Mouse (Mus musculus) myocyte (in vitro differentiated cells): Measurements from ENCODE around the gene Gm2016. TPM values are rescaled to one million over a fixed set of nuclear protein-coding genes. Genes with fewer than 3 reads are reported as not detected.
"Not testable (repeated sequence)": the region's sequence is repeated elsewhere in the genome, so short reads cannot be mapped to it uniquely, and the experiment has no call there.

ENCODE experiments used
- H3K27me3 ChIP-seq: one replicate; pipeline ENCODE4 v1.6.1; 2011; ENCODE audit not compliant: control insufficient read depth, insufficient read depth, insufficient read length
- H3K36me3 ChIP-seq: one replicate; pipeline ENCODE4 v1.6.1; 2011; ENCODE audit not compliant: control insufficient read depth, insufficient read depth
- H3K4me2 ChIP-seq: one replicate; pipeline ENCODE4 v1.6.1; 2011; ENCODE audit warnings: low read depth, control low read depth
- H3K4me3 ChIP-seq: one replicate; pipeline ENCODE4 v1.5.1; 2011; ENCODE audit warnings: mild to moderate bottlenecking, control low read depth, moderate library complexity
- H3K79me2 ChIP-seq: one replicate; pipeline ENCODE4 v1.6.1; 2011; ENCODE audit not compliant: control insufficient read depth, insufficient read depth
- H3ac ChIP-seq: one replicate; pipeline ENCODE4 v1.6.1; 2011; ENCODE audit not compliant: control insufficient read depth, insufficient read length
- polyA plus RNA-seq: library from polyadenylated mRNA; unstranded; fragments of >200 nt; fragmentation: generic; extraction: Trizol; gene quantifications from one replicate; pipeline ENCODE4 v1.2.1, GENCODE M21; 2012; ENCODE audit warnings: missing spikeins

The Gm2016 gene
- 0.23 TPM for polyA plus RNA-seq

- H3K27me3 ChIP-seq, H3ac ChIP-seq, H3K79me2 ChIP-seq, H3K36me3 ChIP-seq, H3K4me2 ChIP-seq, H3K4me3 ChIP-seq: not testable (repeated sequence)
Observed at GRCm38 (mm10) chr12:87873772-87874171, at the start of gene Gm2016. Gene Gm2016 (plus strand): TSS chr12:87874072.

GRCm38 (mm10) chr12:87842239-87842638 lies 31.6 kb upstream of the Gm2016 start, which contains the start of gene Gm2001:
Gene Gm2001 (minus strand): TSS chr12:87842339.
- H3K27me3 ChIP-seq, H3K36me3 ChIP-seq, H3K79me2 ChIP-seq, H3K4me2 ChIP-seq, H3K4me3 ChIP-seq, H3ac ChIP-seq: not testable (repeated sequence)

- not testable (repeated sequence) for H3K4me2 ChIP-seq, H3ac ChIP-seq, H3K79me2 ChIP-seq, H3K36me3 ChIP-seq, H3K4me3 ChIP-seq, H3K27me3 ChIP-seq
Observed at GRCm38 (mm10) chr12:87850657-87851056, 23.2 kb upstream of the Gm2016 start.

GRCm38 (mm10) chr12:87856067-87856466 lies 17.8 kb upstream of the Gm2016 start:
- not testable (repeated sequence) for H3ac ChIP-seq, H3K4me2 ChIP-seq

GRCm38 (mm10) chr12:87861740-87862692 lies 11.9 kb upstream of the Gm2016 start:
- H3K79me2 ChIP-seq, H3K4me2 ChIP-seq, H3ac ChIP-seq, H3K27me3 ChIP-seq, H3K36me3 ChIP-seq, H3K4me3 ChIP-seq: not testable (repeated sequence)

More at GRCm38 (mm10) chr12:87856067-87856466, 17.8 kb upstream of the Gm2016 start:
- not testable (repeated sequence) for H3K4me3 ChIP-seq, H3K79me2 ChIP-seq, H3K27me3 ChIP-seq, H3K36me3 ChIP-seq

GRCm38 (mm10) chr12:87863638-87864037 lies 10.2 kb upstream of the Gm2016 start:
- not testable (repeated sequence) for H3K79me2 ChIP-seq, H3K27me3 ChIP-seq, H3ac ChIP-seq, H3K36me3 ChIP-seq, H3K4me3 ChIP-seq, H3K4me2 ChIP-seq

- not testable (repeated sequence) for H3K36me3 ChIP-seq
Observed at GRCm38 (mm10) chr12:87864048-87864447, 9.8 kb upstream of the Gm2016 start.

GRCm38 (mm10) chr12:87895070-87895469 lies 21.2 kb downstream of the Gm2016 start, which contains the start of gene Gm2022:
Gene Gm2022 (plus strand): TSS chr12:87895370.
- not testable (repeated sequence) for H3K36me3 ChIP-seq, H3K79me2 ChIP-seq, H3K27me3 ChIP-seq, H3K4me3 ChIP-seq, H3K4me2 ChIP-seq, H3ac ChIP-seq

More at GRCm38 (mm10) chr12:87864048-87864447, 9.8 kb upstream of the Gm2016 start:
- not testable (repeated sequence) for H3K27me3 ChIP-seq, H3K4me2 ChIP-seq, H3K4me3 ChIP-seq, H3ac ChIP-seq, H3K79me2 ChIP-seq

GRCm38 (mm10) chr12:87919721-87920120 lies 45.8 kb downstream of the Gm2016 start, which contains the start of gene Gm2035:
Gene Gm2035 (minus strand): TSS chr12:87919857.
- H3K36me3 ChIP-seq, H3K79me2 ChIP-seq, H3ac ChIP-seq, H3K27me3 ChIP-seq, H3K4me2 ChIP-seq, H3K4me3 ChIP-seq: not testable (repeated sequence)

Other genes starting within 250 kb of the Gm2016 start
- 0.88 TPM for gene Gm16381, start 229.5 kb upstream of the Gm2016 start, polyA plus RNA-seq
- not detected for gene Gm21319, start 98.3 kb upstream of the Gm2016 start, polyA plus RNA-seq
- 0.16 TPM for gene Gm21936, start 78.6 kb upstream of the Gm2016 start, polyA plus RNA-seq
- not detected for gene BB287469, start 57.5 kb upstream of the Gm2016 start, polyA plus RNA-seq
- 0.88 TPM for gene Gm2001, start 31.7 kb upstream of the Gm2016 start, polyA plus RNA-seq
- not detected for gene Gm2022, start 21.3 kb downstream of the Gm2016 start, polyA plus RNA-seq
- gene Gm2035, start 45.8 kb downstream of the Gm2016 start, polyA plus RNA-seq = not detected
- gene Gm2042, start 80.0 kb downstream of the Gm2016 start, polyA plus RNA-seq = 0.16 TPM
- gene Gm2075, start 137.8 kb downstream of the Gm2016 start, polyA plus RNA-seq = 0.17 TPM
- gene Gm6803, start 144.7 kb downstream of the Gm2016 start, polyA plus RNA-seq = not detected
- gene Gm2056, start 152.9 kb downstream of the Gm2016 start, polyA plus RNA-seq = 0.14 TPM
- not detected for gene Gm16368, start 209.6 kb downstream of the Gm2016 start, polyA plus RNA-seq